Mouse (Mus musculus) kidney, adult 9 months (tissue): Measurements from ENCODE around the gene Gm20388.

Experiments used
- DNase-seq: peaks from one replicate; pipeline ENCODE4 v3.0.0; 2022

The Gm20388 gene

GRCm38 (mm10) chr8:122524506-122524905 is 2613.9 kb downstream of the Gm20388 start:
- DNase-seq, result peak; percentile 44

- no peak for DNase-seq
These were observed 2614.4 kb downstream of the Gm20388 start for GRCm38 (mm10) chr8:122525004-122525403.

- no peak for DNase-seq
These were observed 2615.4 kb downstream of the Gm20388 start for GRCm38 (mm10) chr8:122526084-122526483.

GRCm38 (mm10) chr8:122526526-122527170 is 2616.0 kb downstream of the Gm20388 start:
- peak; percentile 88 for DNase-seq

- DNase-seq, result peak; percentile 36
These were observed 2617.3 kb downstream of the Gm20388 start for GRCm38 (mm10) chr8:122527937-122528336.

- DNase-seq, result peak; percentile 92
These were observed 2618.5 kb downstream of the Gm20388 start for GRCm38 (mm10) chr8:122529159-122529558.

GRCm38 (mm10) chr8:122531312-122531711 is 2620.7 kb downstream of the Gm20388 start:
- DNase-seq, result no peak

- no peak for DNase-seq
These were observed 2626.4 kb downstream of the Gm20388 start for GRCm38 (mm10) chr8:122537033-122537432.

- DNase-seq, result no peak
These were observed 2627.2 kb downstream of the Gm20388 start for GRCm38 (mm10) chr8:122537812-122538211.

- no peak for DNase-seq
These were observed 2627.9 kb downstream of the Gm20388 start for GRCm38 (mm10) chr8:122538310-122539076.

GRCm38 (mm10) chr8:122544138-122544537 is 2633.5 kb downstream of the Gm20388 start:
- DNase-seq, result no peak

- no peak for DNase-seq
These were observed 2635.6 kb downstream of the Gm20388 start for GRCm38 (mm10) chr8:122546066-122546755.

- DNase-seq, result peak; percentile 92
These were observed 2636.3 kb downstream of the Gm20388 start for GRCm38 (mm10) chr8:122546811-122547453.

GRCm38 (mm10) chr8:122547815-122548214 is 2637.2 kb downstream of the Gm20388 start:
- DNase-seq, result peak; percentile 51

GRCm38 (mm10) chr8:122548331-122548730 is 2637.7 kb downstream of the Gm20388 start:
- DNase-seq, result no peak

- no peak for DNase-seq
These were observed 2638.3 kb downstream of the Gm20388 start for GRCm38 (mm10) chr8:122548891-122549439.

GRCm38 (mm10) chr8:122550234-122550994 is 2639.8 kb downstream of the Gm20388 start:
- peak; percentile 59 for DNase-seq

GRCm38 (mm10) chr8:122550995-122551264 is 2640.3 kb downstream of the Gm20388 start:
- DNase-seq, result no peak

GRCm38 (mm10) chr8:122551265-122552051 is 2640.8 kb downstream of the Gm20388 start, which contains the start of gene Piezo1:
Piezo1 (minus strand) TSS chr8:122551329.
- DNase-seq, result peak; percentile 95

- DNase-seq, result no peak
These were observed 2644.1 kb downstream of the Gm20388 start for GRCm38 (mm10) chr8:122554786-122555185.
